Mouse (Mus musculus): ENCODE results near the gene Pank4. TPM values are rescaled to one million over a fixed set of nuclear protein-coding genes. Genes with fewer than 3 reads are reported as not detected.

Pank4 gene
- polyA plus RNA-seq, 1 experiment from 2014 or later, result 51.0 TPM

DNA sequence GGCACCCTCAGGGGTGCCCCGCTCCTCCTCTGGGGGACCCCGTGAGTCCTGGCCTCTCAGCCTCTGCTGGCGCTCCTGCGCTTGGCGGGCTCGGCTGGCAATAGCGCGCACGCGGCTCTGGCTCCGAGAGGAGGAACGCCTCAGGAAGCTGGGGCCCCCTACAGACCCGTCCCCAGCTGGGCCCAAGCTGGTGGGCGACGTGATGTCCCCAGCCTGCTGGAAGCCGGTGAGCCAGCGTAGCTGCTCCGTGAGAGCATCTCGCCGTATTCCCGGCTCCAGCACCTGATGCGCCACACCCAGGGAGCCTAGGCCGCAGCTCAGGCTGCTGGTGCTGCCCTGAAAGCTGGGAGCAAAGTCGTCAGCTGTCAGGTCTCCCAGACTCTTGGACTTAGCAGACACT, 19.8 kb downstream of the Pank4 start:
- 22% methylated on average over 24 of the region's 24 CpGs for WGBS
- no peak for DNase-seq

DNA sequence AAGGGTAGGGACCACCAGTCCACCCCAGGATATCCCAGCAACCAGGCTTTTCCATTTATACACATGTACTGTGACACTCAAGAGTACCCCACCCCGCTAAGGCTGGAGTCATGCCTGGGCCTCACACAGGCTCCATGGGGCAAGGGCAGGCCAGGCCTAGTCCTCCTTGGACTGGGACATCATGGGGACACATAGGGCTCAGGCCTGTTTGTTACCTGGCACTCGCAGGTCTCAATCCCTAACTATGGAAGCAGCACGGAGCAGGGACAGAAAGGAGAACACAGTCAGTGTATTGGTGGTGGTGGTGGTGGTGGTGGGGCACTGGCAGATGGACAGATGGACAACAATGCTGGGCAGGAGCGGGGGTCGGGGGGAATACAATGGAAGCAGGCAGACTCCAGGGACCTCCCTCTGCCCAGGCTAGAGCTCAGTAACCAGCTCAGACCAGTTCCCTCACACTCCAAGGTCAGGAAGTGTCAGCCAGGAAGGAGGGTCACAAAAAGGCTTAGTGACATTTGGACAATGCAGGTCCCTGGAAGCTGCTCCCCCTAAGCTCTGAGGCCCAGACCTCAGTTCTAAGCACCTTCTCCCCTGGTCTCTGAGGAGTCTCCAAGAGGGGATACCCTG, 21.3 kb downstream of the Pank4 start:
- ATAC-seq (ENCODE audit: insufficient read depth) (no peak), DNase-seq (no peak)
- H3K9ac ChIP-seq, result peak overlapping the region; percentile 28; the same call in 1 of the 2 replicates
- 85% methylated on average over 5 of the region's 5 CpGs for WGBS
- no peaks in the 10 kb centered on the region for H3K9me3 ChIP-seq (ENCODE audit: low read depth, low read length)
- peaks cover 12% of the 10 kb centered on the region for H3K36me3 ChIP-seq (ENCODE audit: insufficient read depth)
- no peak overlapping the region for H3K4me2 ChIP-seq
- H3K27me3 ChIP-seq (ENCODE audit: insufficient read depth, low read length), result no peaks in the 10 kb centered on the region; the same call in 1 of the 2 replicates
- TF ChIP-seq CTCF (IDR thresholded peaks at IDR 0.05; ENCODE audit: low read depth), result no peak
- no peak overlapping the region for H3K4me3 ChIP-seq (ENCODE audit: low read depth, low read length)
- H3K27ac ChIP-seq (ENCODE audit: low read depth), result no peak overlapping the region
- no peaks in the 10 kb centered on the region; the same call in 1 of the 2 replicates for H3K4me1 ChIP-seq (ENCODE audit: insufficient read depth)

More for the DNA sequence above, 19.8 kb downstream of the Pank4 start:
- H3K36me3 ChIP-seq (ENCODE audit: insufficient read depth), result peaks cover 27% of the 10 kb centered on the region
- no peaks in the 10 kb centered on the region; the same call in 1 of the 2 replicates for H3K4me1 ChIP-seq (ENCODE audit: insufficient read depth)
- ATAC-seq (ENCODE audit: insufficient read depth), result no peak
- no peaks in the 10 kb centered on the region; the same call in 1 of the 2 replicates for H3K27me3 ChIP-seq (ENCODE audit: insufficient read depth, low read length)
- H3K27ac ChIP-seq (ENCODE audit: low read depth), result no peak overlapping the region
- no peaks in the 10 kb centered on the region for H3K9me3 ChIP-seq (ENCODE audit: low read depth, low read length)
- H3K9ac ChIP-seq, result no peak overlapping the region
- TF ChIP-seq CTCF (IDR thresholded peaks at IDR 0.05; ENCODE audit: low read depth), result no peak
- H3K4me2 ChIP-seq, result no peak overlapping the region
- no peak overlapping the region for H3K4me3 ChIP-seq (ENCODE audit: low read depth, low read length)

DNA sequence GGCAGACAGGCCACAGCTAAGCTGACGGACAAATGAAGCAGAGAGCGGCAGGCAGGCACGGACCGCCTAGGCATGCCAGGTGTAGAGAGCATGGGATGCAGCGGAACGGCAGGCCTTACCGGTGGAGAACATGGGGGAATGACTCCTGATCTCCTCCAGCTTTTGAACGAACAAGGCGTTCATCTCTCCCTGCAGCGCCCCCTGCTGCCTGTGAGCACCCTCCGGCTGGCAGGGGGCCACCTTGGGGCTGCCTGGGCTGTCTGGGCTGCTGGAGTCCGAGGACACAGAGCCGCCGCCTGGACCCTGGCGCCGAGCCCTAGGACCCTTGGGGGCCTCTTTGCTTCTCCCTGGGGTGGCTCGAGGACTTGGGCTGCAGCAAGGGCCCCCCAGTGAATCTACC, 22.2 kb downstream of the Pank4 start:
- peak overlapping the region; percentile 28; the same call in 1 of the 2 replicates for H3K9ac ChIP-seq

DNA sequence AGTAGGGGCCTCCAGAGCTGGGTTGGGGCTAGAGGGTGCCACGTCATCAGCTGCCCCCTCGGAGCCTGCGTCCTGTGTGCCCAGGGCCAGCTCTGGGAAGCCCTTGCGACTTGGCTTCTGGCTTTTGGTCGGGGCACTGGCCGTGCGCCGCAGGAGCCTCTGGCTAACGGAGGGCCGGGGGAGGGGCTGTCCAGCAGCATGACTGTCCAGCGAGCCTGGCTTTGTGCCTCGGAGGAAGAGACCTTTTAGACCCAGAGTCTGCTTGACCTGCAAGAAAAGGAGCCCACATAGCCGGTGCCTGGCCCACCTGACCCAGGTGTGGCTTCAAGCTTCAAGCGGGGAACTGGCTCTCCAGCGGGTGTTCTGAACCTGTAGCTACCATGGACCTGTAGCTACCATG, 22.8 kb downstream of the Pank4 start:
- 69% methylated on average over 15 of the region's 15 CpGs for WGBS
- H3K9ac ChIP-seq, result no peak overlapping the region
- H3K4me3 ChIP-seq (ENCODE audit: low read depth, low read length), result no peak overlapping the region
- no peaks in the 10 kb centered on the region; the same call in 1 of the 2 replicates for H3K4me1 ChIP-seq (ENCODE audit: insufficient read depth)
- H3K36me3 ChIP-seq (ENCODE audit: insufficient read depth), result no peaks in the 10 kb centered on the region
- no peak for TF ChIP-seq CTCF (IDR thresholded peaks at IDR 0.05; ENCODE audit: low read depth)
- ATAC-seq (ENCODE audit: insufficient read depth), result no peak
- no peak for DNase-seq
- no peaks in the 10 kb centered on the region for H3K9me3 ChIP-seq (ENCODE audit: low read depth, low read length)
- no peaks in the 10 kb centered on the region; the same call in 1 of the 2 replicates for H3K27me3 ChIP-seq (ENCODE audit: insufficient read depth, low read length)
- H3K27ac ChIP-seq (ENCODE audit: low read depth), result no peak overlapping the region
- H3K4me2 ChIP-seq, result no peak overlapping the region

More for the DNA sequence above, 22.2 kb downstream of the Pank4 start:
- H3K27ac ChIP-seq (ENCODE audit: low read depth), result no peak overlapping the region
- H3K27me3 ChIP-seq (ENCODE audit: insufficient read depth, low read length), result no peaks in the 10 kb centered on the region; the same call in 1 of the 2 replicates
- H3K4me1 ChIP-seq (ENCODE audit: insufficient read depth), result no peaks in the 10 kb centered on the region; the same call in 1 of the 2 replicates
- 17% methylated on average over 17 of the region's 17 CpGs for WGBS
- DNase-seq (peak; percentile 87), ATAC-seq (ENCODE audit: insufficient read depth) (peak; percentile 20; the same call in 1 of the 2 replicates)
- TF ChIP-seq CTCF (IDR thresholded peaks at IDR 0.05; ENCODE audit: low read depth), result peak; percentile 77
- peak overlapping the region; percentile 43; the same call in 1 of the 2 replicates for H3K4me2 ChIP-seq
- no peaks in the 10 kb centered on the region for H3K9me3 ChIP-seq (ENCODE audit: low read depth, low read length)
- no peak overlapping the region for H3K4me3 ChIP-seq (ENCODE audit: low read depth, low read length)
- peaks cover 3% of the 10 kb centered on the region; the same call in 1 of the 2 replicates for H3K36me3 ChIP-seq (ENCODE audit: insufficient read depth)

DNA sequence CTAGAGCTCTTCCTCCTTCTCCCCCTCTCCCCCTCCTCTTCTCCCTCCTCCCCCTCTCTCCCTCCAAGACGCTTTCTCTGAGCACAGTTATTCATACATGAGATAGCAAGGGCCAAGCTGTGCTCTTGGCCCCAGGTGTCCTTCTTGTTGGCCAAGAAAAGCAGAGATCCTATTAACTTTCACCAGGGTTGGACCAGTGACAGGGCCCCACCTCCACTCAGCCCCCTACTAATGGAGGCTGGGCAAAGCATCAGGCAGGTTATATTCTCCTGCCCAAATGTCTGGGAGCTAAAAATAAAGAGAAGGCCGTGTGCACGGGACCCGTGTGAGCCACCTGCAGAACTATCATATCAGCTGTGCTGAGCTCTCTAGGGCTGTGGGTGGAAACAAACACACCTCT, 31.0 kb downstream of the Pank4 start:
- 61% methylated on average over 4 of the region's 4 CpGs for WGBS
- ATAC-seq (ENCODE audit: insufficient read depth), result no peak

DNA sequence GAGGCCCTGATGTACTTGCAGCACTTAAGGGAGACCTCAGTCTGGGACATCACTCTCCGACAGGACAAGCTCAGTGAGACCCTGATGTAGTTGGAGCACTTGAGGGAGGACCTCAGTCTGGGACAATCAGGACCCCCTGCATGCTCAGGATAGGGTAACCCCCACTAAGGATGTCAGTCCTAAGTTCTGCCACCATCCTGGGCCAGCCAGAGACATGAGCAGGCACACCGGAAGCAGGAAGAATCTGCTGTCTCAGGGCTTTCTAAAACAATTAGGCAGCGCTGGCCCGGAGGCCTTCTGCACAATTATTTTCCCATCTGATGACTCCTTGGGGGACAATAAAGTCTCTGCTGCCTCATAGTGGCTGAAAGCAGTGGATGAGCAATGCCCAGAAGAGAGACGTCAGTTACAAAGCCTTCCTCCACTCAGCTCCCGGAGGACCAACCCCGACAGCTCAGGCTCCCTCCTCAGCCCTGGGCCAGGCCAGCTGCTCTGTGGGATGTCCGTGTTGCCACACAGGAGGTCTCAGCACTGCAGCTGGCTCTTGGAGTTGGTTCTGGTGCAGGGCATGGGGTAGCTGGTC, 32.7 kb downstream of the Pank4 start:
- Histone ChIP-seq H3K9me3 (ENCODE audit: low read depth, low read length) (no peaks in the 10 kb centered on the region), H3K4me3 (ENCODE audit: low read depth, low read length) (no peak overlapping the region), H3K36me3 (ENCODE audit: insufficient read depth) (no peaks in the 10 kb centered on the region), H3K9ac (no peak overlapping the region), H3K4me1 (ENCODE audit: insufficient read depth) (0 out of 2 replicates have a peak, but pooled peaks cover 9% of the 10 kb centered on the region), H3K27ac (ENCODE audit: low read depth) (no peak overlapping the region), H3K4me2 (no peak overlapping the region), H3K27me3 (ENCODE audit: insufficient read depth, low read length) (no peaks in the 10 kb centered on the region)
- DNase-seq (peak; percentile 60), ATAC-seq (ENCODE audit: insufficient read depth) (peak; percentile 28; the same call in 1 of the 2 replicates)
- whole genome bisulfite sequencing, result 34% methylated on average over 8 of the region's 8 CpGs
- peak; percentile 33 for TF ChIP-seq CTCF (IDR thresholded peaks at IDR 0.05; ENCODE audit: low read depth)

More for the DNA sequence above, 31.0 kb downstream of the Pank4 start:
- Histone ChIP-seq H3K9me3 (ENCODE audit: low read depth, low read length) (no peaks in the 10 kb centered on the region), H3K4me3 (ENCODE audit: low read depth, low read length) (no peak overlapping the region), H3K27ac (ENCODE audit: low read depth) (no peak overlapping the region), H3K9ac (no peak overlapping the region), H3K27me3 (ENCODE audit: insufficient read depth, low read length) (no peaks in the 10 kb centered on the region), H3K36me3 (ENCODE audit: insufficient read depth) (no peaks in the 10 kb centered on the region), H3K4me2 (no peak overlapping the region), H3K4me1 (ENCODE audit: insufficient read depth) (0 out of 2 replicates have a peak, but pooled peaks cover 4% of the 10 kb centered on the region)
- TF ChIP-seq CTCF (IDR thresholded peaks at IDR 0.05; ENCODE audit: low read depth), result no peak
- no peak for DNase-seq

DNA sequence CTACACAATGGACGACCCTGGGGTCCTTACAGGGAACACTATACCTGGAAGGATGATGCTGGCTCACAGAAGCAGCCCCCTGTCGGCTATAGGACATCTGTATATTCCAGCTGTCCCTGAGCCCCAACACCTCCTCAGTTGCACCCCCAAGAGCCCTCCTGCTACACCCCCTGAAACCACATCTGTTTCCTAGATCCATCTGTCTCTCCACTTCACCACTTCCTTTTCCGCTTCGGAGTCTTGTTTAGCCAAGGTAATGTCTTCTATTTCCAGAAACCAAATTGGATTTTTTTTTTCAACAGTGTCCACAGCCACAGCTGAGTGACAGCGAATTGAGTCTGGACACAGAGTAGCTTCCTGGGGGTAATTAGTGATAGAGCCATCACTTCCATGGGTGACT, 35.5 kb downstream of the Pank4 start:
- no peak overlapping the region for H3K27ac ChIP-seq (ENCODE audit: low read depth)
- no peak for ATAC-seq (ENCODE audit: insufficient read depth)
- no peak overlapping the region for H3K9ac ChIP-seq
- H3K4me1 ChIP-seq (ENCODE audit: insufficient read depth), result 0 out of 2 replicates have a peak, but pooled peaks cover 9% of the 10 kb centered on the region
- 66% methylated on average over 5 of the region's 5 CpGs for WGBS
- no peaks in the 10 kb centered on the region for H3K9me3 ChIP-seq (ENCODE audit: low read depth, low read length)
- H3K36me3 ChIP-seq (ENCODE audit: insufficient read depth), result no peaks in the 10 kb centered on the region
- no peak for TF ChIP-seq CTCF (IDR thresholded peaks at IDR 0.05; ENCODE audit: low read depth)
- H3K4me2 ChIP-seq, result no peak overlapping the region
- no peak overlapping the region for H3K4me3 ChIP-seq (ENCODE audit: low read depth, low read length)
- H3K27me3 ChIP-seq (ENCODE audit: insufficient read depth, low read length), result no peaks in the 10 kb centered on the region
- no peak for DNase-seq
